Mouse (Mus musculus): ENCODE data around the gene Rbms3.

Gene Rbms3

DNA sequence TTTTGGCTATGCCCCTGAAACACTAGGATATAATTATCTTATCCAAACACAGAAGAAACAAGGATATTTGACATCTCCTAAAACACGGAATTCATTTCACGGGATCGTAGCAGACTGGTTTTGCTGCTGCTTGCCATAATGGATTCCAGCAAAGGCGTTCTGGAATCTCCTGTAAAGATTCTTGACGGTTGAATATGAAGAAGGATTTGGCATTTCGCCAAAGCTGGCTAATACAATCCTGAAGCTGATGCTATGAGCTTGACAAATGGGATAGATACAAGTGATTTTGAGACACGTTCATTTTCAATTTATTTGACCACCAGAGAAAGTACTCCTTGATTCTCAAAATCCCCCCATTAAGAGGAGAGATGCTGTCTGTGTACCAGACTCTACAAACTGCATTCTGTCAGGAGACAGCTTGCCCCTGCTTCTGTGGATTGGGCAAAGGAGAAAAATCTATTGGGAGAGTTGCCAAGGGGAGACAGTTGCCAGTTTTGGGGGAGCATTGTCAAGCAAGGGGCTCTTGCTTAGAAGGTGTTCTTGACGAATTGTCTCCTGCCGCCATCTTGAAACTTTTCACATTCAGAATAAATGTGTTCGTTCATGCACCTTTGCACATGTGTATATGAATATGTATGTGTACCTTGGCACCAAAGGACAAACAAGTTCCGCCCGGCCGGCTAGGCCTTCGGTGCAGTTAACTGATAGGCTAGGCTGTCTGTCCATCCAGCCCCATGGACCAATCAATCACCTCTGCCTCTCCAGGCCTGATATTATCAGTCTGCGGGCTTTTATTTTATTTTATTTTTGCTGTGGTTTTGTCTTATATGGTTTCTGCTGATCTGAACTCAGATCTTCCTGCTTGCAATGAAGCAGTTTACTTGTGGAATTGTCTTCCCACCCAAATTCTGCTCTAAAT is 442.3 kb downstream of the Rbms3 start:
- DNase-seq (ENCODE audit: low read depth, low spot score): peak; percentile 54

DNA sequence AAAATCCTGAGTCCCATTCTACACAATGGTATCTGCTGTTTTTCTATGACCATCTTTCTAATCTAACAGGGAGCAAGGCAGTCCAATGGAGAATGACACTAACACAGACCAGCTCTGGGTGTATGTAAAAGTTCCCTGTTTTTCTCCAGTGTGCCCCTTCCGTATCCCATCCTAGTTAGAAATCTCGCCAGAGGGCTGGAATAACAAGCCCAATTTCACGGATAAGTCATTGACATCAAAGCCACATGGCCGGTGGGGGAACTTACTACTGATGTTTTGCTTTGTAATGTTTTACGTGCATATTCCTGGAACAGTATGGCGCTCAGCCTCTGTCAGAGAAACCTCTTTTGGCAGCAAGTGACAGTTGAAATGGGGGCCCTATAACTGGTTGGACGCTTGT is 449.1 kb downstream of the Rbms3 start:
- DNase-seq (ENCODE audit: low read depth, low spot score): no peak

- no peak for DNase-seq (ENCODE audit: low read depth, low spot score)
Measured at GRCm38 (mm10) chr9:117178366-117178765, 451.3 kb downstream of the Rbms3 start.

DNA sequence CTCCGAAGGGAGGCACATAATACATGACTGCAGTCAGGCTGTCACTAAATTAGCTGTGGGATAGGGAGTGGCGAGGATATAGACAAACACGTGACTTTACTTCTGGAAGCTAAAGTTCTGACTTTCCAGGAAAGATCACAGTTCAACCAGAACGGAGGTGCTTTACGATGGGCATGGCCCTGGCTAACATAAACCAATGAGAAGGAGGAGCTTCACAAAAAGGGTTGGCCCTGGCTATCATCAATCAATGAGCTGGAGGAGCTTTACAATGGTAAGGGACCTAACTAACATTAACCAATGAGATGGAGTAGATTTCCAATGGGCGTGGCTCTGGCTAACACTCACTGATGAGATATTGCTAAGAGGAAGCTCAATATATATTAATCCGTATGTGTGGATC is 457.2 kb downstream of the Rbms3 start:
- peak; percentile 54 for DNase-seq (ENCODE audit: low read depth, low spot score)

GRCm38 (mm10) chr9:117169196-117169595 is 460.5 kb downstream of the Rbms3 start:
- DNase-seq (ENCODE audit: low read depth, low spot score): no peak

DNA sequence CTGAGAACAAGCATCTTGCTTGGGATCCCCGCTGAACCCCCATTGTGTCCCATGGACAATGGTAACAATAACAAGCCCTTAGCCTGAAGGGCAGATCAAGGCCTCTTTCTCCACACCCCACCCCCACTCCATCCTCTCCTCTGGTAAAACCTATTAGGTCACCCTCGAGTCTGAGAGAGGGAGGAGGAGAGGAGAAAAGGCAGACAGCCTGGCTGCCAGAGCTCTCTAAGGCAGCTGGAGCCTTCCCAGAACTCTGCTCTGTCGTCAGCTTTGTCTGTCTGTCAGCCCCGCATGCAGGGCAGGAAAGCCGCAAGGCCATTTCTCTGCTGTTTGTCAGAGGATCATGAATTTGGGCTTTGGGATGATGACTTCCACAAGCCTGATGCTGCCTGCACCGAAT is 466.6 kb downstream of the Rbms3 start:
- peak; percentile 92 for DNase-seq (ENCODE audit: low read depth, low spot score)

DNA sequence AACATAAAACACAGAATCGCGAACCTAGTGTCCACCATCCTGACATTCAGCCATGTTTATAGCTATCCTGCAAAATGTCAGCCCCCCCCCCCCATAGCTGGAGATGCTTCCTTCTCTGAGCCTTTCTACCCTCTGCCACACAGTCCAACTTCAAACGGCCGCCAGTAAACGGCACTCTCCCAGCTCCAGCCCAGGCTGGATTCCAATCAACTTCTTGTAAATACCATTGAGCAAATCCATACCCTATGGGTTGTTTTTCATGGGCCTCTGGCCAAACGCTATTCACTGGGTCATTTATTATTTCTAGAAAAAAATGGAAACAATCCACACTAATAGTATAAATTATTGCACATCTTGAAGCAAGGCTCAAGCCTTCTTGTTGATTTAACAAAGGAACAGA is 468.6 kb downstream of the Rbms3 start:
- no peak for DNase-seq (ENCODE audit: low read depth, low spot score)

DNA sequence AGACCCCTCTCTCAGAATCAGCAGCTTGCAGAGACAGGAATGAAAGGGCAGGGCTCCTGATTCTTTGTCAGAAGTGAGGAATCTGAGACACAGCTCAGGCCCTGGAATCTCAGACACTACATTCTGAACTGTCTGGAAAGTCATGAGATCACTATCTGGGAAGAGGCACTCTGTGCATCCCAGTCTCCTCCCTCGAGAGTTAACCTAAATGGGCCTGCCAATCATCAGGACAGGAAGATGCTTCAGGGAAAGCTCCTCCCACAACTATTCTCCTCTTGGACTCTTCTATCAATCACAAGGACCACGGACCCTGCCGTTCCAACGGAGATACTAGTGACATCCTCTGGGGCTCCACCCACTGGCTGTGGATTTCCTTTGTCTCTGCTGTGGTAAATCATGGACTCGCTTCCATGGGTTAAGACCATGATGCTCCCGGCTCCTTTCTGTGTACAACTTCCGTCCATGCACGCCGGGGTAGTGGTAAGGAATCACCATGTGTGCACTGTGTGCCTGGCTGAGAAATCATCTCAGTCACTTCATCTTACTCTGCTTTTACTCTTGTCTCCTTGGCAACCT is 473.3 kb downstream of the Rbms3 start:
- DNase-seq (ENCODE audit: low read depth, low spot score): peak; percentile 23

- DNase-seq (ENCODE audit: low read depth, low spot score): no peak
Measured at GRCm38 (mm10) chr9:117154590-117154989, 475.1 kb downstream of the Rbms3 start.

DNA sequence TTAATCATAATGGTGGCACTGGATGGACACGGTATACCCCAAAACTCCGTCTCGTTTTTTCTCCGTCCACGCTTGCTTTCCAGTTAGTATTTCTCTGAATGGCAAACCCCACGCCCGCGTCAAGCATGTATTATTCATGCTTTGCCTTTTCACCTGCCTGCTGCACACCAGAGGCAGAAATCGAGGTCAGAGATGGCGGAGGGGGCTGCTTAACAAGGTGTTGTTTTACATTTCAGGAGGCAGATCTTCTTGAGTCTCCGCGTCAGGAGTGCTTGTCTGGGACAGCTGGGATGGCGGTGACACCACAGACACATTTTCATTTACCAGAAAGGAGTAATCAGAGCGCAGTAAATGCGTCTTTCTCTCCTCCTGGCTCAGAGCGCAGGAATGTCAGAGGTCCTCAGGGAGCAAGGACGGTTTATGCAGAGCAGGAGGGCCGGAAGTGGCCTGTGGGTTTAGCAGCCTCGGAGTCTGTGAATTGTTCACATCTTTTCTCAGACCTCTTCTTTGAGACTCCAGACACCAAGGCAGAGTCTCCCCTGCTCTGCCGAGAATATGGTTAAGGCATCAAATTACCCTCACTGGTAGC is 475.9 kb downstream of the Rbms3 start:
- DNase-seq (ENCODE audit: low read depth, low spot score): peak; percentile 29

DNA sequence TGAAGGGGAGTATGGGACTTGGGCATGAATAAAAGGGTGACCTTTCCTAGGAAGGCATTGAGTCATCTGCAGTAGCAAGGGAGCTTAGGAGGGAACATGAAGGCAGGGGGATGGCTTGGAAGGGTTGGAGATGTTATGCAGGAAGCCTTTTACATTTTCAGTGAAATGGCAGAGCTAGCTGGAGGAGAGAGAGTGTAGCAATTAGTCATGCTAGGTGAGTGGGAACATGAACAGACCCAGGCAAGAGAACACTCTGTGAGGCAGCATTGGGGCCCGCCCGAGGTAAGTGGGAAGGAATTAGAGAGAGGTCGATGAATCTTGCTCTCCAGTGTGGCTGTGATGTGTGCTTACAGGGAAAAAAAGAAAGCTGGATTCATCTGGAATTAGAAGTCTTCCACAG is 477.8 kb downstream of the Rbms3 start:
- no peak for DNase-seq (ENCODE audit: low read depth, low spot score)

DNA sequence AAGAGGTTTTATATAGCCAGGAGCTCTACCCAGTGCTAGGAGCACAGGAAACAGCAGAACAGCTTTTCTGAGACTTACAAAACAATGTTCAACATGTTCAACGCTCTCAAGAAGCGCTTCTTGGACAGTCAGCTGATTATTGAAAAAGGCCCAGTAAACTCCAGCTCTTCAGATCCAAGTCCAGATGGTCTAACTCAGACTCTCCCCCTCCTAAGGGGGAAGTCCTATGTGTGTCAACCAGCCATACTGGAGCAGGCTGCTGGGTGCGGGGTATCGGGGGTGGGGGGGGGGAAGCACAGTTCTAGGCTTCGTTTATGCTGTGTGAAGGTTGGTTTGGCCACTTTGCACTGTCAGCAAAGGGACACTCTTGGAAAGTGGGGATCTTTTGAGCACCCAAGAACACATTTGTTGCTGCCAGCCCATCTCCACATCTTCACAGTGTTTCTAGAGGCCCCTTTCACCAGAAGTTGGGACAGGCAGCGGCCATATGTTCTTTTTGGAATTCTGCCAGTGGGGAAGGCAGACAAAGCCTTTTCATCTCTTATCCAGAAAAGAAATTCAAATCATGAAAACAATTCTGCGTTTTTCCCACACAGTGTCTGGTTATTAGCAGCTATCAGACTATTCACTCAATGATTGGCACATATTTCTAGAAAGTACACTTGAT is 485.5 kb downstream of the Rbms3 start:
- DNase-seq (ENCODE audit: low read depth, low spot score): no peak

DNA sequence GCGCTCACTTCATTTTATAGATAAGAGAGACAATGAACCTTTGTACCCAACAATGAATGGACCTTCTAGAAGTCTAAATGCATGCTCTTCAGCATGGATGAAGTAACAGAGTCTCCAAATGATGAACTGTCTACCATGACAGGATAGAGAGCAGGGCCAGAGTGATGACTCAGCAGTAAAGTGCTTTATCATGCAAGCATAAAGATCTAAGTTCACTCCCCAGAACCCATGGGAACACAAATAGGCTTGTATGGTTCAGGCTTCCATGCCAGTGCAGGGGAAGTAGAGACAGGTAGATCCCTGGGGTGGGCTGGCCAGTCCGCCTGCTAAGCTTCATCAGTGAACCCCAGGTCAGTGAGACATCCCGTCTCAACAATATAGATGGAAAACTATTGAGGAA is 489.7 kb downstream of the Rbms3 start:
- no peak for DNase-seq (ENCODE audit: low read depth, low spot score)

DNA sequence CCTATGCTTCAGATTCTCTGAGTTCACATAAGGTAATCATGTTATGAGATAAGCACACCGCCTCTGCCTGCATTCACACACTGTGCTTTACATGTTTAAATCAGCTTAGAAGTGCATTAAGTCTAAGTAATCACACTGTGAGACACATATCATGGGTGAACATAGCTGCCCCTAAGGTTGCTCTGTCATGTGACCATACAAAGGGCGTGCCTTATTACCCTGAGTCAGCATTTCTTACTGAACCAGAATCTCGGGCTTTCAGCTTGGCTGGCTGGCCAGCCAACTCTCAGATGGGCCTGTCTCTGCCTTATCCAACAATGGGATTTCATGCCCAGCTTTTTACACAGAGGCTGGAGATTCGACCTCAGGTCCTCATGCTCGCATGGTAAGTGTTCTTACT is 493.3 kb downstream of the Rbms3 start:
- no peak for DNase-seq (ENCODE audit: low read depth, low spot score)

DNA sequence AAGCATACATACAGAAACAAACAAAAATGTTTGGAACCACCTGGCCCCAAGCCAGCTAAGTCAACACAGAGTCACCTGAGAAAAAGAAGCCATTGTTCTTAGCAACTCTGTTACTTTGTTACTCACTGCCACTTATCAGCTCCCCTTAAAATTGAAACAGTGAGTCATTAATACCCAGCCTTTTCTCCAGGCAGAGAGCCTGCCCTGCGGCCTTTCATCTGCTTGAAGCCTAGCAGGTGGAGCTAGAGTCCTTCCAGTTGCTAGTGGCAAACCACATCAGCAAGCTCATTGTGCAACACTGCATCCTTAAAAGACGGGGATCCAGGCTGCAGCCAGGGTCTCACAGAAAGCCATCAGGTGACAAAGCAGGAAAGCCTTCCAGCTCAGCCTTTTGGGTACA is 495.7 kb downstream of the Rbms3 start:
- no peak for DNase-seq (ENCODE audit: low read depth, low spot score)

GRCm38 (mm10) chr9:117126816-117127215 is 502.9 kb downstream of the Rbms3 start:
- no peak for DNase-seq (ENCODE audit: low read depth, low spot score)

GRCm38 (mm10) chr9:117125844-117126243 is 503.9 kb downstream of the Rbms3 start:
- no peak for DNase-seq (ENCODE audit: low read depth, low spot score)

DNA sequence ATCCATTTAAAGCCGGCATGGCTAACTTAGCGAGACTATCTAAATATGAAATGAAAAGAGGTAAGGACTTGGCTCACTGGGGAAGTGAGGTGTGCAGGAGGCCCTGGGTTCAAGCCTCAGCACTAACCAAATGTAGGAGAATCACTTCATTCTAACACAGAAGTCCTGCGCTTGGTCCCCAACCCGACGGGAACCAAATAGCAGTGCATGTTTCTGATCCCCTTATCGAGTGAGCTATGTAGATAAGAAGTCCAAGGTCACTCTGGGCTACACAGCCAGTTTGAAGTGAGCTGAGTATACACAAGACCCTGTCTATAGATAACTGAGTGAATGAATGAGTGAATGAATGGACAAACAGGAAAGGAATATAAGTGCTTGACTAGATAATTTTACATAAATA is 508.1 kb downstream of the Rbms3 start:
- no peak for DNase-seq (ENCODE audit: low read depth, low spot score)

DNA sequence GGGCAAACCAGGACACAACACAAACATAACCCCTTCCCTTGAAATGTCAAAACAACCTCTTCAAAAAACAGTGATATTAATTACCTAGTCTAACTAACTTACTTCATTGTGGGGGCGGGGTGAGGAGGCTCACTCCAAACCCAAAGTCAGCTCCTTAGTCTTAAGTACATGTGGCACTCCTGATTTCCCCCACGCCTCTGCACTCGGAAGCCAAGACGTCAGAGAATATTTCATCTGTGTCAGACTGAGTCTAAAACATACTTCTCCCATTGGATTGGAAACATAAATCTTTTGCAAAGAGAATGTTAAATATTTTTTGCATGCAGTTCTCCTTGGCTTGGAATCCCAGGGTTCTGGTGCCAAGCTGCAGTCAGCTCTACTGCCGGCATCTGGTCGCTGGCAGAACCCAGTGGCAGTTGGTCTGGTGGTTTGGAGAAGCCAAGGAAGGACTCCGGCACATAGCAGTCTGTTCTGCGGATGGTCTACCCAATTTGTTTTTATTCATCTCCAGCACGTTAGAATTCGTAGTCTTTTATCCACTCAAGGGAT is 512.5 kb downstream of the Rbms3 start:
- no peak for DNase-seq (ENCODE audit: low read depth, low spot score)

DNA sequence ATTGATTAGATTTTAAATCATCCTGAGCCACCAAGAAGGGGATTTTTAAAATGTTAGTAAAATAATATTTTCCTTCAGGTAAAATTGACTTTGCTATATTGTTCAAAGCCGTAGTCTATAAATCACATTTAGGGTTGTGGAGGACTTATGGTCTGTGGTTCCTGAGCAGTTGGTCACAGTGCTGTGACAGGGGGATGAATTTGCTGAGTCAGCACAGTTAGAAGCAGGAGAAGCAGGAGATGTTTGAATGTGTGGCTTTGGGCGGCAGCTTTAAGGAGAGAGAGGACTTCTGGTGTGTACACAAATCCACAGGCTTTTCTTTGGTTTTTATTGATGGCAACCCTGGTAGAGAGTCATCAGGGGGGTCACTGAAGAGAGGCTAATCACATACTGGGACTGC is 514.1 kb downstream of the Rbms3 start:
- no peak for DNase-seq (ENCODE audit: low read depth, low spot score)

GRCm38 (mm10) chr9:117113592-117113991 is 516.1 kb downstream of the Rbms3 start:
- DNase-seq (ENCODE audit: low read depth, low spot score): no peak

GRCm38 (mm10) chr9:117107926-117108325 is 521.8 kb downstream of the Rbms3 start:
- no peak for DNase-seq (ENCODE audit: low read depth, low spot score)

All from R1 (cell line).